Mouse (Mus musculus) liver, adult 2 months (tissue): Measurements from ENCODE around the gene C1d. TPM values are rescaled to one million over a fixed set of nuclear protein-coding genes. Genes with fewer than 3 reads are reported as not detected.

ENCODE experiments used
- DNase-seq: peaks from one replicate; pipeline ENCODE4 v3.0.0-alpha.2; 2011; ENCODE audit warnings: low read depth, low spot score; ENCODE audit errors: extremely low read depth
- H3K27ac ChIP-seq: fragments of 200-500 bp; replicated peaks from 2 replicates; pipeline ENCODE4 v1.5.1; 2012; ENCODE audit warnings: low read depth, mild to moderate bottlenecking, control low read depth, inconsistent platforms, low read length; ENCODE audit not compliant: insufficient read depth
- H3K27me3 ChIP-seq: fragments of 200-500 bp; 2 replicates; pipeline ENCODE4 v1.6.1; 2012; ENCODE audit warnings: mild to moderate bottlenecking, moderate library complexity, low read length, inconsistent platforms; ENCODE audit not compliant: control insufficient read depth, insufficient read depth
- H3K36me3 ChIP-seq: fragments of 200-500 bp; 2 replicates; pipeline ENCODE4 v1.6.1; 2012; ENCODE audit warnings: low read length, inconsistent platforms; ENCODE audit not compliant: control insufficient read depth, insufficient read depth
- H3K4me1 ChIP-seq: fragments of 200-500 bp; 2 replicates; pipeline ENCODE4 v1.6.1; 2011; ENCODE audit warnings: low read length; ENCODE audit not compliant: control insufficient read depth, insufficient read depth
- H3K4me3 ChIP-seq: fragments of 200-500 bp; 2 replicates; pipeline ENCODE4 v1.5.1; 2011; ENCODE audit warnings: low read depth, mild to moderate bottlenecking, control low read depth, low read length, moderate library complexity; ENCODE audit not compliant: insufficient read depth
- H3K79me2 ChIP-seq: fragments of 200-500 bp; 2 replicates; pipeline ENCODE4 v1.6.1; 2012; ENCODE audit warnings: inconsistent platforms, mild to moderate bottlenecking, low read length, moderate library complexity; ENCODE audit not compliant: control insufficient read depth, insufficient read depth
- H3K9ac ChIP-seq: fragments of 200-500 bp; 2 replicates; pipeline ENCODE4 v1.6.1; 2012; ENCODE audit warnings: low read depth, mild to moderate bottlenecking, control low read depth, inconsistent platforms, low read length
- CTCF ChIP-seq: fragments of 200-500 bp; IDR thresholded peaks from 2 replicates; pipeline ENCODE4 v1.5.1; 2011; ENCODE audit warnings: low read depth, low read length, control low read depth
- POLR2A ChIP-seq: fragments of 200-500 bp; IDR thresholded peaks from 2 replicates; pipeline ENCODE4 v1.6.1; 2011; ENCODE audit warnings: low read length, control low read depth; ENCODE audit not compliant: insufficient read depth; ENCODE audit errors: extremely low read depth
- WGBS: fragments of 180-500 bp; shearing (Covaris S2); methylation state at CpG from one replicate; pipeline ENCODE4 v1.1.7; 2018; 5-methylcytosine and 5-hydroxymethylcytosine counted together
- polyA plus RNA-seq: library from polyadenylated mRNA; depleted of rRNA; stranded (reverse); fragments of >200 nt; gene quantifications from 2 replicates; pipeline ENCODE4 v1.2.3, GENCODE M21; 2012
- total RNA-seq: library from RNA; depleted of rRNA; stranded (reverse); fragments of >200 nt; gene quantifications from 2 replicates; pipeline ENCODE4 v1.2.3, GENCODE M21; 2014

Gene C1d
- total and polyA plus RNA-seq, 2 experiments: 23.4 to 48.3 TPM

DNA sequence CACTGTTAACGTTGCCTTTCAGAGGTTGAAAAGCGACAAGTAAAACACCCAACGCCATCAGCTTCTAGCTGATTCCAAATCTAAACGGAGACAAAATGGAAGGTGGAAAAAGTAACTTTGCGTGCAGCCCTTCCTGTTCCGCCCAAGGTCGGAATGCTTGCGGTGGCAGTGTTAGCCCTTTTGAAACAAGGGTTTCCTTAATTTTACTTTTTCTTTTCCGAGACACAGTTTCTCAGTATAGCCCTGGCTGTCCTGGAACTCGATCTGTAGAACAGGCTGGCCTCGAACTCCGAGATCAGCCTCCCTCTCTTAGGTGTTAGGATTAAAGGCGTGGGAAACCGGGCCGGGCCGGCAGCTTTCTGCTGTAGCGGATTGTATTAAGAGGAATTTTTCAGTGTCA, 482 bp downstream of the C1d start:
- H3K27me3 ChIP-seq: no peaks in the 10 kb centered on the region
- H3K79me2 ChIP-seq: peaks cover 16% of the 10 kb centered on the region; the same call in 1 of the 2 replicates
- H3K27ac ChIP-seq: peak overlapping the region; percentile 73
- H3K4me3 ChIP-seq: peak overlapping the region; percentile 70
- H3K4me1 ChIP-seq: peaks cover 6% of the 10 kb centered on the region; the same call in 1 of the 2 replicates
- under 1% methylated on average over 17 of the region's 17 CpGs for WGBS
- TF ChIP-seq POLR2A (no peak), CTCF (no peak)
- no peaks in the 10 kb centered on the region for H3K36me3 ChIP-seq
- H3K9ac ChIP-seq: peak overlapping the region; percentile 71
- no peak for DNase-seq

DNA sequence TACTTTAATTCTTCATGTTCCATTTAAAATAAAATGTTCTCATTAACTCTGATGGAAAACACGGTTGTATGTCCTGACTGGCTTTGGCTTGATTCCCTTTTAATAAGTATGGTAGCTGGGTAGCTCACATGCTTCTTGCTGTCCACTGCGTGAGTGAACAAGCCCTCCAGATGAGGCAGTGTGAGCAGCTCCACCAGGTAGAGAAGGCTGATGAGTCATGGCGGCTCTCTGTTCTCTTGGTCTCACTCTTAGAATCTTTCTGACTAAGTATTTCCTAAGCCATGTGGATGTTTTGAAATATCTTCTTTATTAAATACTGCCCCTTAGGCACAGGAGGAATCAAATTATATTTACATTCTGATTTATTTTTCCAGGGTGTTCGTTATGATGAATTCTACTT, 9.8 kb downstream of the C1d start:
- H3K36me3 ChIP-seq: peaks cover 15% of the 10 kb centered on the region
- H3K4me3 ChIP-seq: no peak overlapping the region
- H3K79me2 ChIP-seq: peaks cover 2% of the 10 kb centered on the region; the same call in 1 of the 2 replicates
- 94% methylated on average over 4 of the region's 4 CpGs for WGBS
- no peaks in the 10 kb centered on the region for H3K27me3 ChIP-seq
- DNase-seq: no peak
- H3K4me1 ChIP-seq: no peaks in the 10 kb centered on the region
- H3K27ac ChIP-seq: no peak overlapping the region
- TF ChIP-seq CTCF (no peak), POLR2A (no peak)
- H3K9ac ChIP-seq: no peak overlapping the region

DNA sequence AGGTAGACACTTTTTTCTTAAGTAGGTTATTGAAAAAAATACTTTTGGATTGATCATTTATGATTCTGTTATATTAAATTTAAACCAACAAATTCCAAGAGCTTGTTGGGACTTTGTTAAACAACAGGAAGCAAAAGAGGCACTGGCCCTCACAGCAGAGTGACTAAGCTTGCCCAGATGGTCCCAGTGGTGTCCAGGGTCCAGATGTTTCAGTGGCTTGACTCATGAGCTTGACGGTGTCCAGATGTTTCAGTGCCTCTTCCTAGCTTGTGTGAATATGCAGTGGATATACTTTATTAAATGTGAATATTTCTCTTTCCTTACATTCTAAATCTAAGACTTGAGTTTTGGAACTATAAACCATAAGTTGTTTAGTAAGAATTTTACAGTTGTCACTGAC, 11.4 kb downstream of the C1d start:
- H3K36me3 ChIP-seq: peaks cover 15% of the 10 kb centered on the region
- no peaks in the 10 kb centered on the region for H3K27me3 ChIP-seq
- WGBS: 95% methylated on average over 1 of the region's 1 CpGs
- TF ChIP-seq POLR2A (no peak), CTCF (no peak)
- no peak overlapping the region for H3K9ac ChIP-seq
- no peak overlapping the region for H3K27ac ChIP-seq
- H3K4me1 ChIP-seq: no peaks in the 10 kb centered on the region
- H3K79me2 ChIP-seq: no peaks in the 10 kb centered on the region
- no peak for DNase-seq
- no peak overlapping the region for H3K4me3 ChIP-seq

DNA sequence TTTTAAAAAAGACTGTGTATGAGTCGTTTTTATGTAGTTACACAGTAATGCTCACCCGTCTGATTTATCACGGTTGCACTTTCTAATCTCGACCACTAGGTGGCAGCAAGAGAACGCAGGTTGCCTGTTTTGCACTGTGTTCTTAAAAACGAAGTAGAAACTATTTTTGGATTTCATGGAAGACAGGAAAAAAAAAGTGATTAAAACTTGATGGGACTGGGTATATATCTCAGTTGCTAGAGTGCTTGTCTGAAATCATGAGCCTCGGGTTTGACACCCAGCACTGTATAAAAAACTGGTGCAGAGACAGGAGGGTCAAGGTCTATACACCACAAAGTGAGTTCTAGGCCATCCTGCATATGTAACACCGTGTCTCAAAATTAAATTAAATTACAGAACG, 22.6 kb downstream of the C1d start:
- TF ChIP-seq CTCF (peak; percentile 61), POLR2A (no peak)
- Histone ChIP-seq H3K36me3 (no peaks in the 10 kb centered on the region), H3K4me1 (no peaks in the 10 kb centered on the region), H3K4me3 (no peak overlapping the region), H3K27me3 (no peaks in the 10 kb centered on the region), H3K27ac (no peak overlapping the region), H3K9ac (no peak overlapping the region), H3K79me2 (no peaks in the 10 kb centered on the region)
- peak; percentile 43 for DNase-seq
- 14% methylated on average over 9 of the region's 9 CpGs for WGBS

DNA sequence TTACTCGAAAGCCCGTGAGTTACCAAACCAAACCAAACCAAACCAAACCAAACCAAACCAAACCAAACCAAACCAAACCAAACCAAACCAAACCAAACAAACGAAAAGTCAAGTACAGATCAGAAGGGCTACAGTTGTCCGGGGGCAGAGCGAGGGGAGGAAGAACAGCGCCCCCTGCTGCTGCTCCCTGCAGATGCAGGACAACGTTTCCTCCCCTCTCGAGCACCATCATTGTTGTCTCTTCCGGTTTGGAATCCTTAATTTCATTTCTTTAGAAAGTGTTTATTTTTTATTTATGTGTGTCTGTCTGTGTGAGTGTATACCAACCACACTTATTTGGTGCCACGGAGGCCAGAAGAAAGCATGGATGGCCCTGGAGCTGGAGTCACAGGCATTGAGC, 26.7 kb downstream of the C1d start:
- no peak for TF ChIP-seq POLR2A
- peak; percentile 77 for TF ChIP-seq CTCF
- H3K4me3 ChIP-seq: no peak overlapping the region
- H3K27ac ChIP-seq: no peak overlapping the region
- no peak for DNase-seq
- no peaks in the 10 kb centered on the region for H3K36me3 ChIP-seq
- no peaks in the 10 kb centered on the region for H3K79me2 ChIP-seq
- H3K27me3 ChIP-seq: no peaks in the 10 kb centered on the region
- 53% methylated on average over 10 of the region's 10 CpGs for WGBS
- no peak overlapping the region for H3K9ac ChIP-seq
- H3K4me1 ChIP-seq: no peaks in the 10 kb centered on the region

DNA sequence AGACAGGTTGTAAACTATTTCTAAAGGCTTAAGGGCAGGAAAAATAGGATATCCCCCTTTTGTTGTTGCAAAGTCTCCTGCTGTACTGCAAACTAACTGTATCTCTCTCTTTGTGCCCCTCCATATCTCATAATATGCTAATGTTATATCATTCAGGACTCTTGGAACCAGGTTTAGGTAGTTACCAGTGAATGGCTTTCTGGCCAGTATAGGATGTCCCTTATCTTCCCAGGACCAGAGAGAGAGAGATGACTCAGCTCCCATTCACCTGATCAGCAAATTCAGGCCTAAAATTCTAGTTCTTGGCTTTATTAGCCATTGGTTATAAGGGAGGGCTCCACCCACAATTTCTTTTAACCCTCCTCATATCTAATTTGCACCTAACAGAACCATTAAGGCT, 31.5 kb downstream of the C1d start:
- TF ChIP-seq CTCF (no peak), POLR2A (no peak)
- DNase-seq: no peak
- Histone ChIP-seq H3K4me1 (no peaks in the 10 kb centered on the region), H3K79me2 (no peaks in the 10 kb centered on the region), H3K4me3 (no peak overlapping the region), H3K9ac (no peak overlapping the region), H3K36me3 (no peaks in the 10 kb centered on the region), H3K27me3 (no peaks in the 10 kb centered on the region), H3K27ac (no peak overlapping the region)
